Mouse (Mus musculus): ENCODE measurements around the gene Mif4gd.

GRCm38 (mm10) chr11:115660376-115660775, 47.6 kb upstream of the Mif4gd start:
- TF ChIP-seq EP300 (IDR thresholded peaks at IDR 0.05; ENCODE audit: low read length) (no peak), KAT2A (IDR thresholded peaks at IDR 0.05; ENCODE audit: insufficient replicate concordance, low read length) (no peak), MXI1 (IDR thresholded peaks at IDR 0.05; ENCODE audit: low read depth, low read length) (no peak), POLR2A (IDR thresholded peaks at IDR 0.05; ENCODE audit: low read depth, low read length) (no peak), CTCF (conservative IDR thresholded peaks at IDR 0.05 in 1 of 2, IDR thresholded peaks at IDR 0.05 in 1 of 2; ENCODE audit: low read depth in 2 of 2, low read length in 2 of 2) (no peak), ETS1 (conservative IDR thresholded peaks at IDR 0.05; ENCODE audit: low read depth, low read length) (no peak), TCF12 (IDR thresholded peaks at IDR 0.05; ENCODE audit: low read depth, low read length) (no peak)

Data from CH12.LX (cell line).